Mouse (Mus musculus): ENCODE measurements around the gene Fnip2.

- TF ChIP-seq CTCF (IDR thresholded peaks at IDR 0.05; ENCODE audit: low read depth) (no peak), EP300 (IDR thresholded peaks at IDR 0.05; ENCODE audit: low read depth) (no peak)
Measured at GRCm38 (mm10) chr3:79478880-79479279, 88.7 kb downstream of the Fnip2 start.
